Mouse (Mus musculus) retina, postnatal 1 day (tissue): ENCODE results near the gene Tmem211.

Experiments used
- DNase-seq: peaks from one replicate; pipeline ENCODE4 v3.0.0-alpha.2; 2012

Gene Tmem211

DNA sequence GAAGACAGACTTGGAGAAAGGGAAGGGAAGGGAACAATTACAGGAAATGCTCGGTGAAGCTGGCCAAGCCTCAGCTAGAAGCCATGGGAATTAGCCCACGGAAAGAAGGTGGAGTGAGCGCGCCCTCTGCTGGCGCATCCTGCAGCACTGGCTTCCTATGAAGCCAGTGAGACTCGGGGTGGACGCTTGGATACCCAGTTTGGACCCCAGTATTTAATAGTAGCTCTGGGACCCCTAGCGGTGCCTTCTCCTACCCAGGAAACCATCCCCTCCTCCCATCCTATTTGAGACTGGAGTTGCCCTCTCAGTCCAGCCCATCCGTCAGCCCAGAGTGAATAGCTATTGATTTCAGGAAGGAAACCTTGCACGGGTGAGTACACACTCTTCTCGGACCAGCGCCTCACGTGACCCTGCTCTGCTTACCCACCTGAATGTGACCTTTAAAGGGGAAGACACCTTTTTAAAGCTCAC is at the start of gene Tmem211:
TSS of gene Tmem211 (plus strand) at position 278 of the 471 bp plus-strand sequence.
- peak; percentile 92 for DNase-seq

DNA sequence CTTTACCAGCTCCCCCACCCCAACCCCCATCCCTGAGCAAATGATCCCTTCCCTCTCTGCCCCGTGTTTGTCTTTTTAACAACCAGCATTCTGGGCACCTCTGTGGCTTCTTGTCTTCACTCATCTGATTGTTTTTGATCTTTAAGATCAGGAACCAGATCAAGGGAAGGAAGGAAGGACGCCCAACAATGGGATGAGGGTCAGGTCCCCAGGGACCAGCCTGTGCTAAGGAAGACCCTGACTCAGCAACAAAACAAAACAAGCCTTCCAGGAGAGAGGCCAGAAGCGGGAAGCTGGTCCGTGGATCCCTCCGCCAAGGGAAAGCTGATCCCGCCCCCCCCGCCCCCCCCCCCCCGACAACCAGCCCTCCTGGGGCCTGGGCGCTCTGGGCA is 47.3 kb upstream of the Tmem211 start:
- peak; percentile 32 for DNase-seq

DNA sequence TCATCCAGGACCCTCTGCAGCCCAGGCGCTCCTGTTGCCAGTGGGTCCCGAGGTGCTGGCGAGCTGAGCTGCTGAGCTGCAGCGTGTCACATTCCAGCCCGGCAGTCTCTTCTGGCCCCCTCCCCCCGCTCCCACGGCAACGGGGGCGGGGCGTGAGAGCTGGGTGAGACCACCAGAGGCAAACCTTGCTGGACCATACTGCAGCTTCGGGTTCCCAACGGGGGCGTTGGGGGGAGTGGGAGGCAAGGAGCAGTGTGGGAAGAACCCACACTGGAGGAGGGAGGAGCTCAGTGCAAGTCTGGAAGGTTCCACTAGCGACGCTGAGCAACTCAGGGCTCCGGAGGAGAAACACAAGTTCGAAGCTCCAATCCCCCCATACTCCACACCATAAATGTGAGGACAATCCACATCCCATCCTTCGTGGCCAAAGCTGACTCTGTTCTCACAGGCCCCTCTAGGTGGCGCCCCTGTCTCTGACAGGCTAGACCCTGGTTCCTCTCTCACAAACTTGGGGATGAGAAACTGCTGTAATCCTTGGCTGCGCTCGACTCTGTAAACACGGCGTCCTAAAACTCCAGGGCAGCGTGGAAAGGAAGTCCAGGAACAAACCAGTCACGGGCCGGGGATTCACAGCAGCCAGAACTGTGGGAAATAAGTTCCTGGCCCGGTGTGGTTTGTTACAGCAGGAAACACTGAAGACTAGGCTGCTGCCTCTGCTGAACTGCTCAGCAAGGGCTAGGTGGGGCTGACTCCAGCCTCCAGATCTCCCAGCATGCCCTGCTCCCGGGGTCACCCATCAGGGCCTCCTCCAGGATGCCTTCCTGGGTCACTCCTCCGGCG is 46.6 kb upstream of the Tmem211 start:
- DNase-seq = peak; percentile 91

DNA sequence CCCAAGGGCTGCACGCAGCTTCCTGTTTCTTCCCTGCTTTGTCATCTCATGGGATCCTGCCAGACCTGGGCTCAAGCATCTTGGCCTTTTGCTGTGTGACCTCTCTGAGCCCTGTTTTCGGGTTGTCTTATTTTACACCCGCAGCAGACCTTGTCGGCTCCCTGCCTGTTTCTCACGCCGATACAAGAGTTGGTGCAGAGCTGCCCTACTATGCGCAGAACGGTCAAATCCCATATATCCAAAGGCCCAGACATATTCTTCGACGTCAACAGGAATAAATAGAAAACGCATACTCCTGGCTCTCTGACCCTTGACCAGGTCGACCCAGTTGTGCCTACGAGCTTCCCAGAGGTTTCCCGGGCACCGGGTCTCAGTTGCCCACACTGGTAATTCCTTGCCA is 46.0 kb upstream of the Tmem211 start:
- no peak for DNase-seq

DNA sequence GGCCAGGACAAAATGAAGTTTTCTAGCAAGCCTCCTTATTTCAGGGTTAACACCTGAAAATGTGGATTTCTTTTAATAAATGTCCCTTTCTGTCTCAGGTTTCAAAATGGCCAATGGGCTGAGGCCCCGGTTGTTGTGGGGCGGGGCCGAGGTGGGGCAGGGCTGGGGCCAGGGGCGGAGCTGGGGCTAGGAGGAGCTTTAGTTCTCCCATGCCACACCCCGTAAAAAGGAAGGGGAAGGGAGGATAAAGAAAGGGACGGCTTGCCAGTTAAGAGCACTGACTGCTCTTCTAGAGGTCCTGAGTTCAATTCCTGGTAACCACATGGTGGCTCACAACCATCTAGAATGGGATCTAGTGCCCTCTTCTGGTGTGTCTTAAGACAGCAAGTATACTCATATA is 45.3 kb upstream of the Tmem211 start:
- DNase-seq = no peak

DNA sequence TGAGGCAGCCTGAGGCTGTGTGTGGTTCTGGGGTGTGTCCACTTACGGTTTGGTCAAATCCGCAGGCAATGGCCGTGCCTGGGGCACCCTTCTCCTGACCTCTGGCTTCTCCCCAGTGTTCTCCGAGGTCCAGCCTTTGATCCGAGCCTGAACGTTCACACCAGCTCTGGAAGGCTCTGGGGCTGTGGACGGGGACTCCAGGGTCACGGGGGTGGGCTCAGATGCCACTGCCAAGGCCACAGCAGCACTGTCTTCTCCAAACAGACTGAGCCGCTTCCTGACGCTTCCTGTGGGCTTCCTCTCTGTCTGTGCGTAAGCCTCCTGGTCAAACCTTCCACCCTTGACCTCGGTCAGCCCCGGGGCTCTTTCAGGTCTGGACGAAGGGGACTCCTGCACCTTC is 36.2 kb upstream of the Tmem211 start:
- DNase-seq = no peak

DNA sequence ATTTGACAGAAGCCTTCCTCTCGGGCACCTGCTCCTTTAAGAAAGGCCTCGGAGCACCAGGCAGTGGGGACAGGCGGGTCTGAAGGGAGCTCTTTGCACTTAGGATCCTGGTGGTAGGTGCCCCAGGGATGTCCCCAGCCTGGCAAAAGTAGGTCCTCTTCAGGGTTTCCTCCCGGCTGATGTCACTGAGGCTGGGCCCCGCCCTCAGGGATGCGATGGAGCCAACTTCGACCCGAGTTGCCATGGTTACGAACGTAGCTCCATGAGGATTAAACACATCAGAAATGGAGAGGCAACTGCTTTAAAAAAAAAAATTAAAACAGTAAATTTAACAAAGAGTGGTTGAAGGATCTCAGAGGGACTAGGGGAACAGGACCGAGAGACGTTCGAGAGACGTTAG is 34.8 kb upstream of the Tmem211 start:
- DNase-seq = no peak

DNA sequence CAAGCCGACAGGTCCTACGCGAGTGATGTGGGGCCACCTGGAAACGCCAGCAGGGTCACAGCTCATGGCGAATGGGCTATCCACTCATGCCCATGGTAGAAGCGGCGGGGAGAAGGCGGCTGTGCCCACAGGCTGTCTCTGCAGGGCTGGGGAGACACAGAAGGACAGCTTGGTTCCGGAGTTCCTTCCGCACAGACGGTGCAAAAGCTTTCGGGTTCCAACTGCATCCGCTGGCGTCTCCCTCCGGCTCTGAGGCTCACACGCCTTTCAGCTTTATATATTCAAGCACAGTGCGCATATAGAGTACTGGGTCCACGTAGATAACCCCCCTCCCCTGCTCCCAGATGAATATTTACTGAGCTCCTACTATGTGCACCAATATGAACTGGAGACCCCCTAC is 32.9 kb upstream of the Tmem211 start:
- no peak for DNase-seq

DNA sequence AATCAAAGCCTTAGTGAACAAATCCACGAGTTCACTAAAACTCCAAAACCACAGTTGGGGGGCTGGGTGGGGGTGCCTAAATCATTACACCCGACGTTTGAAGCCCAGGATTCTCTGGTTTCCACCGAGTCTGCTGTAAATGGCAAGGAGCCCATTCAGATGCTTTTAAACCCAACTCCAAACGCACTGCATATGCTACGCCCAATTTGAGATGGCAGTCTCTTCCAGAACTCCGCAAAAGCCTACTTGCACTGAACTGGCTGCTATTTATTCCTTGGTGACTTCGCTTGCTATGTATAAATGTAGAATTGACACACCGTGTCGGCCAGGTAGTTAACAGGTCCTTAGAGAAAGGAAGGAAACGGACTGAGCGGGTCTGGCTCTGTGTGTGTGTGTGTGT is 31.3 kb upstream of the Tmem211 start:
- DNase-seq = no peak

DNA sequence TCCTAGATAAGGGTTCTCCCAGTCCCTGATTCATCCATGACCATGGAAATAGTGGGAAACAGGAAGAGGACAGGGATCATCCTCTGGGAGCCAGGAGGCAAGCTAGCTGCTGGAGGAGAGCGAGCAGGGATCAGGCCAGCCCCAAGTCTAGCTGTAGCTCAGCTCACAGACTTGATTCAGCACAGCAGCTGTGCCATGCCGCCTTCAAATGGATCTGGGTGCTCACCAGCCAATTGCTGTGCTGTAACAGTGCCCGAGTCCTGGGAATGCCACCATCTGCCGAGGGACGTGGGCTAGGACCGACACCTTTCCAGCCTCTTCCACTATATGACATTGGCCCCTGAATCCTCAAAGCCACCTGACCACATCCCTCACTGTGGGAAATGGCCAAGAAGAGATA is 30.8 kb upstream of the Tmem211 start:
- no peak for DNase-seq

DNA sequence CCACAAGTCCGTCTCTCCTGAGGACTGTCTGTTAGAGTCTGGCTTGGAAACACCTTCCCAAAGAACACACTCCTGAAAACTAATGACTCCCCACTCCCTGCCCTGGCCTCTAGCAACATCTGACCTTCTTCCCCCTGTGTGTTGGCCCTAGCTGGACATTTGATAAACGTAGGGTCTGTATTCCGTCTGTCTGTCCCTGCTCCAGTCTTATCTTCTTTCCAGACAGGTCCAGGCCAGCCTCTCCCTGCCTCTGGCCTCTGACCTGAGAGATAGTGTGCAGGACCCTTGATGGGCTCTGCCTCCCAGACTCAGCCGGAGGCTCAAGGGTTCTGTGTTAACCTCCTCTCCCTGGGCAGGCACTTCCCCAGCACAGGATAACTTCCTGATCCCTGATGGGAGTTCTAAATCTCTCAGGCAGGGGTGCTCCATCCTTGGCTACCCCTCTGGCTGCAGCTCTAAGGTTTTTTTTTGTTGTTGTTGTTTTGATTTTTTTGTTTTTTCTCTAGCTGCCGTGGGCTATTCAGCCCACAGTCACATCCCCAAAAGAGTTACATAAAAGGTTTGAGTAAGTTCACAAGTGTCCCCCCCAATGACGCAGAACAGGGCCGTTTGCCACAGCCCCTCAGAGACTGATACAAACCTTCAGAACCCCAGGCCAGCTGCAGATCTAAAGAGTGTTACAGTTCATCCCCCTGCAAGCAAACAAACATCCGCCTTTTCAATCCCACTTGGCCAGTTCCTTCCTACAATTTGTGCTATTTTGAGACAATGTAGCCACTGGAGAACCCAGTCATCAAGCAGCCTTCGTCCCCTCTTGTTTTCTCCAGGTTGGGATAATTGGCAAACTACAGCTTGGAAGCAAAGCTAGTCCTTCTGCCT is 29.6 kb upstream of the Tmem211 start:
- no peak for DNase-seq

DNA sequence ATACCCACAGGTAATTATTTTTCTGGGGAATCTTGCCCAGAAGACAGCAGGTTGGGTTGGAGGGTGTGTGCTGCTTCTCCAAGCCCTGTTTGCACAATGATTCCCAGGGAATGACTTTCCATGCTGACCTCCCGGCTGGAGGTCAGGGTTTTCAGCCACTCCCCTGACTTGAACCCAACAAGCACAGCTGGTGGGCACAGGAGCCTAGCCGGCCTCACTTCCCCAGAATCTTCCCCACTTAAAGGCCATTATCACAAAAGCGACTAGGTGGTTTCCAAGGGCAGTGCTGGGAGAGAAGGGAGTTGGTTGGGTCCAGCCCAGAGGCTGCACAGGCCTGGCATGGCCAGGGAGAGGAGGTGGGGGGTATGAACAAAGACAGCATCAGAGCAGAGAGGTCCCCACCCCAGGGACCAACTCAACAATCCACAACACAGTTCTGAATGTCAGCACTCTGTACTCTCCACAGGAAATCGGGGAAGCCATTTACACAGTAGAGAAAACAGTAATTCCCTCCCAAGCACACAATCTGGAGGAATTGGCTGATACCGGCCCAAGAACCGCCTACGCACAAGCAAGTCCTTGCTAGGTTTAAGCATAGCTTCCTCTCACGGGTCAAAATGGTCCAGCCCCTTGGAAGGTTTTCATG is 27.5 kb upstream of the Tmem211 start:
- DNase-seq = no peak

DNA sequence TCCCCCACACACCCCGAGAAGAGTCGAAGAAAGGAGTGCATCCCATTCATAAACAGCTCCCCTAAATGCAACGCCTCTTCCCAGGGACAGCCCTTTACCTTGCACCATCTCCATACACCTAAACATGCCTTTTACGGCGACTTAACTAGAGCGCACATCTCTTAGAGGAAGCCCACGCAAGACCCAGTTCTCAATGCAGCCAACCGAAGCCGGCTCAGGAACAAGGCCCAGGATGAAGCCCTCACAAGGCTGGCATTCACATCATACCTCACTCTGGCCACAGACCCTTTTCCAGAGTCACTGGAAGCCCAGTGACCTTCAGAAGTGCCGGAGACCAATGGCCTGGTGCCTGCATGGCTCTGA is 27.0 kb upstream of the Tmem211 start:
- no peak for DNase-seq

DNA sequence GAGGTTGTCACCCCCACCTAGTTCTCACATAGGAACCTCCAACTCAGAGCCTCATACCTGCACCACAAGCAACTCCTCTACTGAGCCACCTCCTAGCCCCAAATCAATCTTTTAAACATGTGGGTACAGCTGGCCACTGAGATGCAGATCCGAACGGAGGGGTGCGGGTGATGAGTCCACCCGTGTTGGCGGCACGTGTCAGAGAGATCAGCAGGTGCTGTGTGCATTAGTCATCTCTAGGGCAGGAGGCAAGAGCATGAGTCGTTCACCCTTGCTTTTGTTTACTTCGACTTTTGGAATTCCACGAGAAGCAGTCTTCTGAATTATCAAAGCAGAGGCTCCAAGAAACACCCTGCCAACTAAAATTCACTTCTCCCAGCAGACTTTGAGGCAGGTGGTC is 22.5 kb upstream of the Tmem211 start:
- no peak for DNase-seq

DNA sequence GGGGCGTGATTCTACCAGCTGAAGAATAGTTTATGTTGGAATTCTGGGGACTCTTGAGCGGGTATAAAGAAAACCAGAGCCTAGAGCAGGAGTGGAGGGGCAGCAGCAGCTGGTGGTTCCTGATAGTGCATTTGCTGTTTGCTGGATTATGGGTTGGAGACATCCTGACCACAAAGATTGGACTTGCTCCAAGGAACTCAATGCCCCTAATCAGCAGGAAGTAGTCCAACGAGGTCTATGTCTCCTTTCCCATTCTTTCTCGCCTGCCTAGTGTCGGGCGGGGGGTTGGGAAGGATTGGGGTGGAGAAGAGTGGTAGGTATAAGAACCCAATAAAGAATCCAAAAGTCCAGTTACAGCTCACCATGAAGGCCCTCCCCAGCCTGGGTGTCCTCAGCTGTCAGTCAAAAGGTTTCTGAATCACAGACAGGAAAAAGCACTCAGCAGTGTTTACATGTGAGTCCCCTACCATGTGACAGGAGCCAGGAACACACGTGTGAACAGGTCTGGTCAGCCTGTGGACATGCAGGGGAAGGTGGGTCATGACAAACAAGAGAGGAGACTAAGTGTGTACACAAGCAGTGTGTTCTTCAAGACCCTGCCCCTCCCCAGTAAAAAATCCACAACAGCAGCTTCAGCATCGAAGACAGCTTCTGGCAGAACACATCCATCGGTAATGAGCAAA is 19.9 kb upstream of the Tmem211 start:
- no peak for DNase-seq

DNA sequence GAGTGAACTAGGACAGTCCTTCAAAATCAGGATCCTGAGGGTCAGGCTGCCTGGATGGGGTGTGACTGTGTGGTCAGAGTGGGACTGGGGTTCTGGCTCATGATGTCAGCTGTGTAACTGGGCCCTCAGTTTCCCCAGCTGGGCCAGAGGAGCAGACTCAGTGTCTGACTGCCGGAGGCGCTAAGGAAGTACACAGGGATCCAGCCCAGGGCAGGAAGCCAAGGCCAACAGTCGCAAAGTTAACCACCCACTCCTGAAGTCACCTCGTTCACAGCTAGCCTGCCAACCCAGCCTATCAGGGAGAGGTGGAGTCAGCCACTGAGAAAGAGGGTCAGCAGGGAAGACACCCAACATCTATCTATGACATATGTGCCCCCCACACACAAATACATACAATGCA is 18.7 kb upstream of the Tmem211 start:
- DNase-seq = no peak

DNA sequence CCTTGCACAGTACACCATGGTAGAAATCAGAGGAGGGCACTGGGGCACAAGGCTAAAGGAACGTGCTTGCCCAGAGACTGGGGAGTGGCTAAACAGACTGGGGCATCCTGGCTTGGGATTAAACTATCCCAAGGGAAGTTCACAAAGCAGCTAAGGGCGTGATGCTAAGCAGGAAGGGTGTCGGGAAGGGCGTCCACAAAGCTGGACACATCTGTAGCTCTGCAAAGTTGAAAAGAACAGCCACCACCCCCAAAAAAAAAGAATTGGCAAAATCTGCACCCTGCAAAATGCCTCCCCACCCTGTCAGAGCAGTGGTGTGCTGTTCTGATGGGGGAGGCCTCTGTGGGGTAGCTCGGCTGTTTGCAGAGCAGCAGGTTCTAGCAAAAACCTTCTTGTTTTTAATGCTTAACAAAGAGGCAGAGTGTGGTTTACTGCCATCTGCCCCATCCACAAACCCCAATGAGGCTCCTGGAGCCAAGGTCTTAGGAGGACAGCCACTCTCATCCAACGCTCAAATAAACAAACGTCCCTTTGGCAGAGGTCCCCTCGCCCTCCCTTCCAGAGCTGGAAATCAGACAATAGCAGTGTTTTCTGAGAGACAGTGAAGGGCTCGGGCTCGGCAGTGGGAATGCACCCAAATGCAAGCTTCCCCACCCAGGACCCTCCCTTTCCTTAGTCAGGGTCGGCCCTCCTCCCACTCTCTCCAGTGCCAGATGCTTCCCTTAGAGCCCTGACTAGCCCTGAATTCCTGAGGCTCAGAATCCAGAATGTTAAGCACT is 17.9 kb upstream of the Tmem211 start:
- DNase-seq = peak; percentile 28

DNA sequence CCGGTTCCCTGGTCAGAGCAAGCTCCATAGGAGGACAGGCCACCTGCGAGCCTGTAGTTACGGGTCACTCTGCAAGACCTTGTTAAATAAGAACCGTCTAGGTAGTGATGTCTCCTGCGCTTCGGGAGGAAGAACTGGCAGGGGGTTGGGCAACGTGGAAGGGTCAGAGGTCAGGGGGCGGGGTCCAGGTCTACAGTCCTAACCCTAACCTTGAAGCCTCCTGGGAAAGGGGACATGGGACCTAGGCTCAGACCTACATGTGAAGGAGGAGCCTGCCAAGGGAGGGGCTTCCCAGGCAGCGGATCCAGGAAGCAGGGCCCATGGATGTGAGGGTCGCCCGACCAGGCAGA is 17.3 kb upstream of the Tmem211 start:
- no peak for DNase-seq

DNA sequence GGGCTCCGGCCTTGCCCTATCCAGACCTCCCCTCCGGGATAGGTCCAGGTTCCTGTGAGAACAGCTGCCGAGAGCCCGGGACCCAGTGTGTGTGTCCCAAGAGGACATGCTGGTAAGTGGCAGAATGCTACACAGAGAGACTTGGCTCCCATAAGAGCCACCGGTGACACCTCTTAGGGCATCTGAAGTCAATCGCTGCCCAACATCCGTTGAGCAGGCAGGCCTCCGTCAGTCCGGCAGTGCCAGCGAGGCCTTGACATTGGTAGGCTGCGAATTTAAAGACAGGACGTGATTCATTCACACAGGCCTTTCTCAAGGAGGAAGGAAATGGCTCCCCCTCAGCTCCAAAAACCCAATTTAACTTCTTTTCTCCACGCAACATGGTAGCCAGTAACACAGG is 16.8 kb upstream of the Tmem211 start:
- no peak for DNase-seq

DNA sequence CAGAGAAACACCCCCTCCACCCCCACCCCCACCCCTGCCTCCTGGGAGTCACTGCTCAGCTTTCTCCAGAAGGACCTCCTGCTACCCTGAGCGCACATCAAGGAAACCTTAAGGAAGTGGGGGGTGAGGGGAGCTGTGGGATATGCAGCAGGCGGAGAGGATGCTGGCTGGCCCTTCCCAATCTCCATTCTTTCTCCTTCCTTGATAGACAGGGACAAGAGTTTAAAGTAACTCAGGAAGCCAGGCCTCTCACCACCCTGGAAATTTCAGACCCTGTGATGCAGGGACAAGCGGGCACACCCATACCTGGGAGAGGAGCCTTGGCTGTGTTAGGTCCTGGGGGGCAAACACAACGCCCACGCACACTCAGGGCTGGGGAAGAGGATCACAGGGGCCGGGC is 16.4 kb upstream of the Tmem211 start:
- DNase-seq = no peak

DNA sequence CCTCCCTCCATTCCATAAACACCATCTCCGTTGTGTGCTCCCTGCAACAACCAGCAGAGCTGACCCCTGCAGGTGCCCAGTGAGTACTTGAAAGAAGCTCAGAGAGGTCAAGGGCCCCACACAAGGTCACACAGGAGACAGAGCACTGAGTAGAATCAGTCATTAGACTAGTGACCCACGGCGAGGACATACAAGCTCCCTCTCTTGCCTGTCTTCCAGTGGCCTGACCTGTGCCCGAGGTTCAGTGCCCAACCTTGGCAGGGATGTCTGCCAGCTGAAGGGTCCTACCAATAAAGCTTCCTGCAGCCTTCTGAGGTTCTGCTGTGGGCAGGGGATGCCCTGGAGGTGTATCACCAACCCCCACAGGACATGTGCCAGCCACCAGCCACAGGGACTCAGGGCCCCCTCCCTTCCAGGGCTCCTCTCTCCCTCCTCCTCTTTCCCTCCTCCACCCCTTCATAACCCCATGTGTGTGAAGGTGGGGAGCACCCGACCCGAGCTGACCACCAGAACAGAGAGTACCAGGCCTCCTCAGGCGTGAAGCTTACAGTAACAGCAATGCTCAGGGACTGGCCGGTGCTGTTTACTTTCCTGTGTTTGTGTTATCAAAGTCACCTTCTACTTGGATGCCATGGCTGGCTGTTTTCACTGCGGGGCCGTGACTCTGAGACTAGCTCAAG is 14.4 kb upstream of the Tmem211 start:
- no peak for DNase-seq

DNA sequence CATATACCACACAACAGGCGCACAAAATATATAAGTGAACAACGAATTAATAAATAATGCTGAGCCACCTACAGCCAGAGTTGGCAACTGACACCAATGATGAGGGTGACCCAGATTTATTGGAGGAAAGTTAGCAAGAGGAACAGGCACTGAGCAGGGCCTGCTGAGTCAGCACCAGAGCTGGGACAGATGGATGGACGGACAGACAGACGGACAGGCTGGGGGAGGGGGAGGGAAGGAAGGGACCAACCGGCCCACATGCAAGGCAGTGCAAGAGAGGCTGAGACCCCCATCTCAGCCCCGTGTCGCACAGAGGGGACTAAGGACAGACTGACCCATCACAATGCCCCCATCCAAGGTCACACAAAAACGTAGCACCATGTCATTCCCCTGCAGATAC is 12.7 kb upstream of the Tmem211 start:
- DNase-seq = no peak
